Mouse (Mus musculus) CH12.LX (cell line): ENCODE data around the gene Myo10. TPM values are rescaled to one million over a fixed set of nuclear protein-coding genes. Genes with fewer than 3 reads are reported as not detected.

ENCODE experiments used
- DNase-seq: peaks from one replicate; pipeline ENCODE4 v3.0.0-alpha.2; 2013; ENCODE audit errors: extremely low read depth
- H3K27ac ChIP-seq: 2 replicates; pipeline ENCODE4 v1.5.1; 2012; ENCODE audit warnings: low read depth, mild to moderate bottlenecking, control low read depth, moderate library complexity; ENCODE audit not compliant: insufficient read depth
- H3K27me3 ChIP-seq: replicated peaks from 2 replicates; pipeline ENCODE3; 2012; ENCODE audit warnings: inconsistent platforms
- H3K36me3 ChIP-seq, 2 experiments: replicated peaks in 1 of 2; 2 replicates each; pipeline versions ENCODE3 to v1.6.1; 2012; ENCODE audit warnings: inconsistent platforms in 1 of 2, low read length in 1 of 2, mild to moderate bottlenecking in 1 of 2, mixed read lengths in 1 of 2, moderate library complexity in 1 of 2; ENCODE audit not compliant: control insufficient read depth in 1 of 2, insufficient read depth in 1 of 2
- H3K4me1 ChIP-seq, 2 experiments: 2 replicates each; pipeline ENCODE4 v1.6.1; 2012; ENCODE audit warnings: inconsistent platforms in 1 of 2, moderate library complexity in 1 of 2; ENCODE audit not compliant: insufficient read depth in 2 of 2, control insufficient read depth in 1 of 2
- H3K4me2 ChIP-seq: 2 replicates; pipeline ENCODE4 v1.6.1; 2012; ENCODE audit warnings: low read depth, mild to moderate bottlenecking, control low read depth; ENCODE audit not compliant: poor library complexity, insufficient read depth, severe bottlenecking
- H3K4me3 ChIP-seq, 3 experiments: fragments of 150-350 bp in 1 of 3; sonication (generic) in 1 of 3; replicated peaks in 1 of 3; 2 replicates each; pipeline versions ENCODE3 to v1.5.1; 2011 to 2012; ENCODE audit warnings: low read depth in 2 of 3, low read length in 2 of 3, mild to moderate bottlenecking in 2 of 3, moderate library complexity in 2 of 3, control low read depth in 1 of 3, improper control_type of control experiment in 1 of 3, inconsistent platforms in 1 of 3, mixed read lengths in 1 of 3; ENCODE audit not compliant: poor library complexity in 1 of 3
- H3K79me2 ChIP-seq: replicated peaks from 2 replicates; pipeline ENCODE4 v1.6.1; 2012; ENCODE audit warnings: mild to moderate bottlenecking, moderate library complexity; ENCODE audit not compliant: control insufficient read depth, poor library complexity, insufficient read depth, severe bottlenecking; ENCODE audit errors: extremely low read depth
- H3K9ac ChIP-seq: 2 replicates; pipeline ENCODE4 v1.6.1; 2012; ENCODE audit warnings: low read depth, mild to moderate bottlenecking, control low read depth, moderate library complexity; ENCODE audit not compliant: insufficient read depth
- H3K9me3 ChIP-seq: replicated peaks from 2 replicates; pipeline ENCODE3; 2012; ENCODE audit warnings: low read length, inconsistent platforms, mixed read lengths
- BHLHE40 ChIP-seq: IDR thresholded peaks from 2 replicates; pipeline ENCODE4 v1.6.1; 2011; ENCODE audit warnings: mild to moderate bottlenecking, low read depth, low read length, improper control_type of control experiment
- CHD1 ChIP-seq: IDR thresholded peaks from 2 replicates; pipeline ENCODE4 v1.6.1; 2012; ENCODE audit warnings: low read depth, low read length, improper control_type of control experiment, inconsistent platforms
- CHD2 ChIP-seq: IDR thresholded peaks from 2 replicates; pipeline ENCODE4 v1.6.1; 2011; ENCODE audit warnings: low read length, improper control_type of control experiment
- CTCF ChIP-seq, 2 experiments: IDR thresholded peaks in 1 of 2; conservative IDR thresholded peaks in 1 of 2; 2 replicates each; pipeline ENCODE4 v1.5.1; 2011 to 2012; ENCODE audit warnings: low read depth in 2 of 2, low read length in 2 of 2, improper control_type of control experiment in 1 of 2, inconsistent platforms in 1 of 2, mild to moderate bottlenecking in 1 of 2, moderate library complexity in 1 of 2
- ELF1 ChIP-seq: IDR thresholded peaks from 2 replicates; pipeline ENCODE4 v1.6.1; 2014; ENCODE audit warnings: low read depth, mild to moderate bottlenecking, inconsistent platforms, low read length, improper control_type of control experiment
- ETS1 ChIP-seq: conservative IDR thresholded peaks from 2 replicates; pipeline ENCODE4 v1.6.1; 2012; ENCODE audit warnings: low read depth, mild to moderate bottlenecking, inconsistent platforms, low read length, improper control_type of control experiment, moderate library complexity
- JUN ChIP-seq: IDR thresholded peaks from 2 replicates; pipeline ENCODE4 v1.6.1; 2011; ENCODE audit warnings: low read depth, mild to moderate bottlenecking, low read length, improper control_type of control experiment, moderate library complexity; ENCODE audit not compliant: insufficient read depth
- JUND ChIP-seq: conservative IDR thresholded peaks from 2 replicates; pipeline ENCODE4 v1.6.1; 2011; ENCODE audit warnings: low read depth, low read length, improper control_type of control experiment
- MAFK ChIP-seq: IDR thresholded peaks from 2 replicates; pipeline ENCODE4 v1.6.1; 2011; ENCODE audit warnings: low read length, improper control_type of control experiment; ENCODE audit not compliant: insufficient replicate concordance
- MAX ChIP-seq: IDR thresholded peaks from 2 replicates; pipeline ENCODE4 v1.6.1; 2011; ENCODE audit warnings: low read length, improper control_type of control experiment
- MAZ ChIP-seq: IDR thresholded peaks from 2 replicates; pipeline ENCODE4 v1.6.1; 2012; ENCODE audit warnings: low read depth, mild to moderate bottlenecking, inconsistent platforms, low read length, improper control_type of control experiment, moderate library complexity
- MEF2A ChIP-seq: IDR thresholded peaks from 2 replicates; pipeline ENCODE4 v1.6.1; 2014; ENCODE audit warnings: low read depth, mild to moderate bottlenecking, inconsistent platforms, low read length, improper control_type of control experiment, borderline replicate concordance
- MXI1 ChIP-seq: IDR thresholded peaks from 2 replicates; pipeline ENCODE4 v1.6.1; 2011; ENCODE audit warnings: mild to moderate bottlenecking, low read depth, low read length, improper control_type of control experiment
- MYC ChIP-seq: IDR thresholded peaks from 2 replicates; pipeline ENCODE4 v1.6.1; 2011; ENCODE audit warnings: low read depth, mild to moderate bottlenecking, improper control_type of control experiment, low read length
- NRF1 ChIP-seq: IDR thresholded peaks from 2 replicates; pipeline ENCODE4 v1.6.1; 2014; ENCODE audit warnings: low read depth, mild to moderate bottlenecking, inconsistent platforms, low read length, improper control_type of control experiment, moderate library complexity
- POLR2A ChIP-seq: IDR thresholded peaks from 2 replicates; pipeline ENCODE4 v1.6.1; 2011; ENCODE audit warnings: low read depth, mild to moderate bottlenecking, improper control_type of control experiment, low read length
- POLR2AphosphoS2 ChIP-seq: IDR thresholded peaks from 2 replicates; pipeline ENCODE4 v1.6.1; 2011; ENCODE audit warnings: low read depth, low read length, improper control_type of control experiment
- RAD21 ChIP-seq: IDR thresholded peaks from 2 replicates; pipeline ENCODE4 v1.6.1; 2011; ENCODE audit warnings: low read depth, mild to moderate bottlenecking, low read length, improper control_type of control experiment, moderate library complexity
- RCOR1 ChIP-seq: conservative IDR thresholded peaks from 2 replicates; pipeline ENCODE4 v1.6.1; 2012; ENCODE audit warnings: low read depth, mild to moderate bottlenecking, inconsistent platforms, low read length, improper control_type of control experiment
- SIN3A ChIP-seq: IDR thresholded peaks from 2 replicates; pipeline ENCODE4 v1.6.1; 2012; ENCODE audit warnings: low read length, improper control_type of control experiment, inconsistent platforms
- SMC3 ChIP-seq: IDR thresholded peaks from 2 replicates; pipeline ENCODE4 v1.6.1; 2011; ENCODE audit warnings: low read depth, low read length, improper control_type of control experiment
- TBP ChIP-seq: conservative IDR thresholded peaks from 2 replicates; pipeline ENCODE4 v1.6.1; 2011; ENCODE audit warnings: low read depth, low read length, improper control_type of control experiment
- UBTF ChIP-seq: IDR thresholded peaks from 2 replicates; pipeline ENCODE4 v1.6.1; 2012; ENCODE audit warnings: low read depth, mild to moderate bottlenecking, inconsistent platforms, low read length, improper control_type of control experiment, moderate library complexity
- USF1 ChIP-seq: IDR thresholded peaks from 2 replicates; pipeline ENCODE4 v1.6.1; 2014; ENCODE audit warnings: low read depth, mild to moderate bottlenecking, inconsistent platforms, low read length, improper control_type of control experiment
- dilution Hi-C: fragments of 300-500 bp; cut with MboI; formaldehyde crosslinking; loops from 2 replicates; pipeline ENCODE4 v1.14.3; 2020; ENCODE audit warnings: low sequenced_read_pairs; ENCODE audit not compliant: extremely low pct_unique_long_range_greater_than_20kb, extremely low pct_ligation_motif_present
- in situ Hi-C: fragments of 300-500 bp; cut with MboI; formaldehyde crosslinking; loops from 3 replicates; pipeline ENCODE4 v1.14.3; 2019; ENCODE audit warnings: low sequenced_read_pairs, low pct_ligation_motif_present, low pct_unique_long_range_greater_than_20kb, mixed read lengths
- polyA plus RNA-seq: library from polyadenylated mRNA; unstranded; fragments of >175 nt; gene quantifications from 2 replicates; pipeline ENCODE4 v1.2.1, GENCODE M21; 2012; ENCODE audit warnings: low read depth; ENCODE audit not compliant: insufficient read length
- total RNA-seq, 2 experiments: library from RNA; depleted of rRNA; stranded (reverse); fragments of 300-350 nt in 1 of 2; fragments of >200 nt in 1 of 2; gene quantifications; 2 replicates each; pipeline ENCODE4 v1.2.3; 2012 to 2014

Myo10 gene
- total and polyA plus RNA-seq, 3 experiments, result 6.4 to 13.6 (median 8.6) TPM

DNA sequence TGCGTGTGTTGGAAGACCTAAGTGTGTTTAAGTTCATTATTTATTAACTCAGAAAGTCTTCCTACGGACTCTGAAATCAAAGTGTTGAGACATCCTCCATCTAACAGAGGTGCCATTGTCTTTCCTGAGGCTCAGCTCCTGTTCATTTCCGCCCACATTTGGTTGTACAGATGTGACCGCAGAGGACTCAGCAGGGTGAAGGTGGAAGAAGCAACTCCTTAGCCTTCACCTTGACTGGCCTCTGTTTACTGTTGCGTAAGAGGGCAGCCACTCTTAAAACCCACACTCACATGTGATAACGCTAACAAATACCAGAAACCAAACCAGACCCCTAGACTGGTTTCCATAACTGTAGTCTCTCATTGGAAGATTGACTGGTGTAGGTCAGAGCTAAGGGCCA is 9.0 kb downstream of the Myo10 start:
- H3K27me3 ChIP-seq, result no peaks in the 10 kb centered on the region
- dilution Hi-C loops (no loop called here), in situ Hi-C loops (no loop called here)
- TF ChIP-seq RAD21 (no peak), RCOR1 (no peak), MXI1 (no peak), JUN (no peak), TBP (no peak), USF1 (no peak), CTCF (conservative IDR thresholded peaks at IDR 0.05 in 1 of 2, IDR thresholded peaks at IDR 0.05 in 1 of 2; ENCODE audit: low read depth in 2 of 2, low read length in 2 of 2) (no peak), CHD2 (no peak), NRF1 (no peak), UBTF (no peak), SIN3A (no peak), ELF1 (no peak), MAX (no peak), MYC (no peak), POLR2AphosphoS2 (no peak), JUND (no peak), BHLHE40 (no peak), MAFK (no peak), CHD1 (no peak), SMC3 (no peak)
- H3K36me3 ChIP-seq, result no peaks in the 10 kb centered on the region
- no peak overlapping the region for H3K27ac ChIP-seq
- no peak for DNase-seq
- no peaks in the 10 kb centered on the region for H3K9me3 ChIP-seq
- peaks cover 0 to 29% of the 10 kb centered on the region in 2 experiments; a peak in 2 of 4 replicates for H3K4me1 ChIP-seq
- H3K4me2 ChIP-seq, result no peak overlapping the region
- H3K9ac ChIP-seq, result no peak overlapping the region
- no peak overlapping the region for H3K4me3 ChIP-seq
- no peaks in the 10 kb centered on the region for H3K79me2 ChIP-seq

DNA sequence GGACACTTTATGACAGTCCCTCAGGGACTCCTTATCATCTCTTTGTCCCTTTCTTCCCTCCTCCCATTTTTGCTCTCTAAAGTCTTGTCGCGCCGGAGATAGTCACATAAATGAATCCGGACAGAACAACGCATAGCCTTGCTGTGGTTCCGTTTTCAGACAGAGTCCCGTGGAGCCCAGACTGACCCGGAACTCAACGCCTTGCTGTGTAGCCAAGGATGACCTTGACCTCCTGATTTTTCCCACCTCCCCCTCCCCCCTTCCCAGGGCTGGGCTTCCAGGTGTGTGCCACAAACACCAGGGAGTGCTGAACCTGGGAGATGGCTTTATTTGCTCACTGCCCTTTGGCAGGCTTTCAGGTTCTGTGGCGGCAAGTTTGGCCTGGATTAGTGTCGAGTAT is 10.6 kb downstream of the Myo10 start:
- Histone ChIP-seq H3K4me1 (peaks cover 0 to 32% of the 10 kb centered on the region in 2 experiments; a peak in 2 of 4 replicates), H3K27me3 (no peaks in the 10 kb centered on the region), H3K4me3 (no peak overlapping the region), H3K27ac (no peak overlapping the region), H3K4me2 (no peak overlapping the region), H3K9me3 (no peaks in the 10 kb centered on the region), H3K9ac (no peak overlapping the region), H3K36me3 (no peaks in the 10 kb centered on the region), H3K79me2 (no peaks in the 10 kb centered on the region)
- no peak for DNase-seq
- in situ Hi-C loops, result no loop called here
- TF ChIP-seq POLR2A (no peak), CTCF (conservative IDR thresholded peaks at IDR 0.05 in 1 of 2, IDR thresholded peaks at IDR 0.05 in 1 of 2; ENCODE audit: low read depth in 2 of 2, low read length in 2 of 2) (no peak), MEF2A (no peak), MXI1 (no peak), ETS1 (no peak), MAZ (no peak), MAX (no peak)
- dilution Hi-C loops, result no loop called here
